Mouse (Mus musculus) cerebellum, postnatal 14 days (tissue): ENCODE measurements around the gene Hsf3.
"Not testable (repeated sequence)": the region's sequence is repeated elsewhere in the genome, so short reads cannot be mapped to it uniquely, and the experiment has no call there.

ENCODE experiments used
- DNase-seq, 2 experiments: peaks; one replicate each; pipeline ENCODE4 v3.0.0; 2021; ENCODE audit warnings: mixed read lengths in 2 of 2

The Hsf3 gene

GRCm38 (mm10) chrX:96456201-96456963, at the start of gene Hsf3:
Hsf3 (minus strand) TSS chrX:96456294.
- peak; percentile 0 to 1 for DNase-seq

DNA sequence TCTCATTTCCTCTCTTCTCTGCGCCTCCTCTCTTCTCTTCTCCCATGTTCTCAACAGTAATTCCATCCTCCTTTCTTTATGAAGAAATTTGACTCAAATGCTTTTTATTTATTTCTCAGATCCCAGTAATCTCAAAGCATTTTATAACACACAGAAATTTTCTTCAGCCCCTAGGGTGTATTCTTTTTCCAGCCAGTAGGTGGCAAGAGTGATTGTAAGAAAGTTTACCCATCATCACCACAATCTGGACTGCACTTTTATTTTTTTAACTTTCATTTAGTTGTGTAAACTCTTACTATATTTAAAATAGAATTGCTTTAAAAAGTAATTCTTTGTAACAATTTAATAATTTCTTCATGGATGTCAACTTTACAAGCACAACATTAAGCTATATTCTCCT, 45.5 kb upstream of the Hsf3 start:
- peak in 1 of 2 experiments; percentile 2 for DNase-seq

- DNase-seq: no peak
Measured at GRCm38 (mm10) chrX:96455149-96455548, 945 bp downstream of the Hsf3 start, which contains the start of gene Heph. Heph (plus strand) TSS chrX:96455359.

GRCm38 (mm10) chrX:96419383-96419782, 36.7 kb downstream of the Hsf3 start:
- no peak for DNase-seq

DNA sequence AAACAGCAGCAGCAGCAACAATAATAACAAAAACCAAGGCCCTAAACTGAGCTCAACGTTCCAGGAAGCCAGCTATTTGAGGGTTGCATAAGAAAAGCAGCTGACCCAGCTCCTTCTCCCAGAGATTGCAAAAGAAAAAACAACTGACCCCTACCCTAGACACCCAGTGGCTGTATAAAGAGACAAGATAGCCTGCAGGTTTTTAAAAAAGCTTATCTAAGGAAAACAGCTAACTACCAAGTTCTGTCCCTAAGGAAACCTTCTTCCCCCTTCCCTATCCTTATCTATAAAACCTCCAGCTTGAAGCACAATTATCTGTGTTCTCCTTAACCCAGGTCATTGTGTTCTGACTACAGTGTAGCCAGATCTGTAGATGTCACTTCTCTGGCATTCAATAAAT, 38.4 kb downstream of the Hsf3 start:
- no peak for DNase-seq

- no peak for DNase-seq
Measured at GRCm38 (mm10) chrX:96416970-96417369, 39.1 kb downstream of the Hsf3 start.

- DNase-seq: not testable (repeated sequence)
Measured at GRCm38 (mm10) chrX:96415351-96415750, 40.7 kb downstream of the Hsf3 start.

DNA sequence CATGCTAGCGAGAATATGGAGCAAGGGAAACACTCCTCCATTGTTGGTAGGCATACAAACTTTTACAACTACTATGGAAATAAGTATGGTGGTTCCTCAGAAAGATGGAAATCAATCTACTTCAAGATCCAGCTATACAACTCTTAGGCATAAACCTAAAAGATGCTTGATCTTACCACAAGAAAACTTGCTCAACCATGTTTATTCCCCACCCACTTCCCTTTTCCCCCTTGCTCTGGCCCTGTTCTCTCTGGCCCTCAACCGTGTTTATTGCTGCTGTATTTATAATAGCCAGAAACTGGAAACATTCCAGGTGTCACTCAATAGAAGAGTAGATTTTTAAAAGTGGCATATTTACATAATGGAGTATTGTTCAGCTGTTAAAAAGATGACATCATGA, 117.0 kb downstream of the Hsf3 start:
- DNase-seq: no peak

- DNase-seq: peak; percentile 15 to 33
Measured at GRCm38 (mm10) chrX:96329764-96330163, 126.3 kb downstream of the Hsf3 start.

- no peak for DNase-seq
Measured at GRCm38 (mm10) chrX:96293338-96293737, 162.8 kb downstream of the Hsf3 start, which contains the start of gene Vsig4. Vsig4 (minus strand) TSS chrX:96293438.

- no peak for DNase-seq
Measured at GRCm38 (mm10) chrX:96256509-96256908, 199.6 kb downstream of the Hsf3 start.
